Mouse (Mus musculus): ENCODE measurements around the gene Ulk4.

DNA sequence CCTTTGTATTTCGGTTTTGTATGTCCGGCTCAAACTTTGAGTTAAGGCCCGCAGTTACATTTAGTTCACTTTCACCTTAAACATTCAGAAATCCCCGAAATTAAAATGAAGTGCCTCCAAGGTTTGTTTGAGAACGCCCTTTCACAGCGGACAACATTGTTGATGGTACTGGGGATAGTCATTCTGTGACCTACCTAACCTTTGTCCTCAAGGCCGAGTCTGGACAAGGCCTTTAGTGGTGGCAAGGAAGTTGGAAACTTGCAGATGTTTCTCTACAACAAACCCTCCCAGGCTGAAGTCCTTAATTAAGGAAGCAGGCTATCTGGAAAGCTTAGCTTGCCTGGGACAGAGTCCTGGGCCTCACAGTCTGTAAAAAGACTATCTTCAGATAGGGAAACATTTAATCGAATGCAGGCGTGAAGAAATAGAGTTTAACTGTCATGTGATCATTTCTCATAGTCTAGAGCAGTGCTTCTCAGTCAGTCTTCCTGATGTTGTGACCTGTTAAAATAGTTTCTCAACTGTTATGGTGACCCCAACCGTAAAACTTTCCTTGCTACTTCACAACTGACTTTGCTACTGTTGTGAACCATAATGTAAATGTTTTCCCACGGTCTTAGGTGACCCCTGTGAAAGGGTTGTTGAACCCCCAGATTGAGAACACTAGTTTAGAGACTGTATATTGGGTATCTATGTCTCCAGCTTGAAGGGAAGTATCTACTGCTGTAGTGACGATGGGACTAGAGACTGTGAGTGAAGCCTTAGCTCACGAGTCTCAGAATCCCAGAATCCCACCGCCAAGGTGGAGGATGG is 342.0 kb downstream of the Ulk4 start:
- TF ChIP-seq CTCF (IDR thresholded peaks at IDR 0.05; ENCODE audit: control insufficient read depth, insufficient read depth, insufficient read length) (no peak), MAX (IDR thresholded peaks at IDR 0.05) (no peak)

Data from C2C12 (cell line).